8 mouse cellular contexts compared by ENCODE assay signal in the genomic region with DNA sequence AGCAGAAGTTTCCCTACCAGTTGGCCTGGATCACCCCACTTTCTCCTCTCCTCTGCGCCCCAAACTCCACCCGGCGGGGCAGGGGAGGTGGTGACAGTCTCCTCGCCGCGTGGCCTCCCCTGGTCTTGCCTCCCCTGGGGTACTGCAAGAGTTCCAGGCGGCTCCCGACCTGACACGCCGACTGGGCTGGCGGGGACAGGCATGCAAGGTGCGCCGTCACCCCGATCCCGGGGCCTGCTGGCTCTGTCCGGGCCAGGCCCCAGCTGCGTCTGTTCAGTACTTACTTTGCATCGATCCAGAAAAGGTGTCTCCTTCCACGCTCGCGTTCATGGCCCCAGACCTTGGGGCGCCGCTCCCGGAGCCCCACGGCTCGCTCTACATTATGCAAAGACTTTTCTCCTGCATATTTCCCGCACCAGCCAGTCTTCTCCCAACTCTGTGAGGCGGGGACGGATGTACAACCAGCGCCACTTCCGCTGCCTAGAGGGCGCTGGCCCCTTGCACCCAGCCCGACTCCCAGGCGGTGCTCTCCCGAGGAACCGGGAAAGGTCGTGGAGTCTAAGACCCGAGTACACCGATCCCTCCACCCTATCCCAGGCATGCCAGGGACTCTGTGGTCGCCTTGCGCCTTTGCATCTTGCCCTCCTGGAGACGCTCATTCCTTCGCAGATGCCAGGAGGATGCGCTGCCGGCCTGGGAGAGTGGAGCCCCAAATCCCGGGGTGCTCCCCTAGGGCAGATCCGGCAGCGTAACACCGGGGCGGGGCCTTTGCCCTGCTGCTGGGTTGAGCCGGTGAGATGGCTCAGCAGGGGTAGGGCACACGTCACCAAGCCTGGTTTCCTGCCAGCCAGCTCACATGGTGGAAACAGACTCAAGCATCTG. TPM values are rescaled to one million over a fixed set of nuclear protein-coding genes. Genes with fewer than 3 reads are reported as not detected.
DNase-seq lines count a peak whose midpoint lies in the region; ATAC-seq and TF ChIP-seq lines count a peak whose summit lies in the region.

A gene (minus strand): TSS at position 753 of the 882 bp plus-strand sequence.

- H3K4me3 ChIP-seq in forebrain, embryonic 12.5 days (replicated peaks) = peak within 1 kb of the TSS; percentile 80
- peak within 1 kb of the TSS; percentile 76 for H3K4me3 ChIP-seq in heart, postnatal 0 days (ENCODE audit: low read depth, low read length)
- peak within 1 kb of the TSS; percentile 76 for H3K4me3 ChIP-seq in liver, embryonic 16.5 days (ENCODE audit: low read depth, low read length)
- peak within 1 kb of the TSS; percentile 88 for H3K4me3 ChIP-seq in neural tube, embryonic 13.5 days
- peak within 1 kb of the TSS; percentile 78 for H3K4me3 ChIP-seq in testis, adult 2 months (ENCODE audit: control insufficient read depth, low read depth, low read length)

- peak within 1 kb of the TSS; percentile 98 for H3K4me2 ChIP-seq in forebrain, embryonic 12.5 days
- H3K4me2 ChIP-seq in heart, postnatal 0 days (ENCODE audit: low read depth, low read length) = peak within 1 kb of the TSS; percentile 88
- peak within 1 kb of the TSS; percentile 75 for H3K4me2 ChIP-seq in liver, embryonic 16.5 days (ENCODE audit: low read depth, low read length)
- H3K4me2 ChIP-seq in neural tube, embryonic 13.5 days = peak within 1 kb of the TSS; percentile 98

- H3K9ac ChIP-seq in forebrain, embryonic 12.5 days = peak within 1 kb of the TSS; percentile 93
- H3K9ac ChIP-seq in heart, postnatal 0 days (replicated peaks; ENCODE audit: low read depth, low read length) = peak within 1 kb of the TSS; percentile 90
- peak within 1 kb of the TSS; percentile 75 for H3K9ac ChIP-seq in liver, embryonic 16.5 days (ENCODE audit: low read depth, low read length)
- H3K9ac ChIP-seq in neural tube, embryonic 13.5 days = peak within 1 kb of the TSS; percentile 94

- TF ChIP-seq POLR2A in testis, adult 2 months (IDR thresholded peaks at IDR 0.05; ENCODE audit: control insufficient read depth, low read depth, low read length) = peak; percentile 65

- peak; percentile 55 for TF ChIP-seq CTCF in heart, postnatal 0 days (IDR thresholded peaks at IDR 0.05; ENCODE audit: low read depth)
- peak; percentile 39; the same call in 1 of the 2 replicates for TF ChIP-seq CTCF in testis, adult 2 months (IDR thresholded peaks at IDR 0.05; ENCODE audit: control insufficient read depth, insufficient read depth, insufficient replicate concordance, low read depth, low read length)

- H3K4me1 ChIP-seq in forebrain, embryonic 12.5 days = peaks cover 19% of the 10 kb centered on the region
- 0 out of 2 replicates have a peak, but pooled peaks cover 6% of the 10 kb centered on the region for H3K4me1 ChIP-seq in heart, postnatal 0 days (ENCODE audit: control insufficient read depth, insufficient read depth)
- H3K4me1 ChIP-seq in liver, embryonic 16.5 days (ENCODE audit: control insufficient read depth, low read depth, low read length) = peaks cover 15% of the 10 kb centered on the region
- peaks cover 35% of the 10 kb centered on the region for H3K4me1 ChIP-seq in neural tube, embryonic 13.5 days (replicated peaks)
- H3K4me1 ChIP-seq in testis, adult 2 months (ENCODE audit: control insufficient read depth, insufficient read depth, low read length) = peaks cover 8% of the 10 kb centered on the region

- no peaks in the 10 kb centered on the region for H3K27me3 ChIP-seq in forebrain, embryonic 12.5 days
- no peaks in the 10 kb centered on the region for H3K27me3 ChIP-seq in heart, postnatal 0 days (ENCODE audit: control insufficient read depth, insufficient read depth, low read length)
- no peaks in the 10 kb centered on the region for H3K27me3 ChIP-seq in liver, embryonic 16.5 days (ENCODE audit: control insufficient read depth, insufficient read depth, low read depth, low read length)
- H3K27me3 ChIP-seq in neural tube, embryonic 13.5 days = no peaks in the 10 kb centered on the region
- H3K27me3 ChIP-seq in testis, adult 2 months (ENCODE audit: control insufficient read depth, insufficient read depth, low read length) = no peaks in the 10 kb centered on the region

- peaks cover 16% of the 10 kb centered on the region for H3K36me3 ChIP-seq in forebrain, embryonic 12.5 days (replicated peaks)
- peaks cover 14% of the 10 kb centered on the region for H3K36me3 ChIP-seq in heart, postnatal 0 days (replicated peaks; ENCODE audit: control insufficient read depth, insufficient read depth, low read length)
- H3K36me3 ChIP-seq in liver, embryonic 16.5 days (ENCODE audit: control insufficient read depth, insufficient read depth) = no peaks in the 10 kb centered on the region
- H3K36me3 ChIP-seq in neural tube, embryonic 13.5 days = peaks cover 15% of the 10 kb centered on the region
- no peaks in the 10 kb centered on the region for H3K36me3 ChIP-seq in testis, adult 2 months (ENCODE audit: control insufficient read depth, insufficient read depth, low read length)

- H3K27ac ChIP-seq in forebrain, embryonic 12.5 days = peak within 1 kb of the TSS; percentile 76
- H3K27ac ChIP-seq in heart, postnatal 0 days (ENCODE audit: low read depth) = peak within 1 kb of the TSS; percentile 92
- peak within 1 kb of the TSS; percentile 70 for H3K27ac ChIP-seq in liver, embryonic 16.5 days (ENCODE audit: low read length)
- H3K27ac ChIP-seq in neural tube, embryonic 13.5 days (replicated peaks) = peak within 1 kb of the TSS; percentile 87
- H3K27ac ChIP-seq in testis, adult 2 months (ENCODE audit: control insufficient read depth, insufficient read depth, low read depth, low read length) = peak within 1 kb of the TSS; percentile 71; the same call in 1 of the 2 replicates

- WGBS in forebrain, embryonic 12.5 days = under 1% methylated on average over 52 of the region's 52 CpGs
- under 1% methylated on average over 52 of the region's 52 CpGs for WGBS in heart, postnatal 0 days
- under 1% methylated on average over 52 of the region's 52 CpGs for WGBS in liver, embryonic 16.5 days (ENCODE audit: insufficient replicate concordance)
- under 1% methylated on average over 52 of the region's 52 CpGs for WGBS in neural tube, embryonic 13.5 days

- no peaks in the 10 kb centered on the region for H3K9me3 ChIP-seq in forebrain, embryonic 12.5 days
- H3K9me3 ChIP-seq in heart, postnatal 0 days (replicated peaks; ENCODE audit: control insufficient read depth, low read length) = no peaks in the 10 kb centered on the region
- H3K9me3 ChIP-seq in liver, embryonic 16.5 days (replicated peaks; ENCODE audit: control insufficient read depth, low read length) = no peaks in the 10 kb centered on the region
- H3K9me3 ChIP-seq in neural tube, embryonic 13.5 days = no peaks in the 10 kb centered on the region

- peak; percentile 90 for ATAC-seq in forebrain, embryonic 12.5 days (ENCODE audit: low FRiP score)
- ATAC-seq in heart, postnatal 0 days (ENCODE audit: insufficient read depth, low read depth) = peak; percentile 93
- ATAC-seq in liver, embryonic 16.5 days (ENCODE audit: low read depth) = peak; percentile 89
- ATAC-seq in neural tube, embryonic 13.5 days (ENCODE audit: low read depth) = peak; percentile 88

- DNase-seq in CD8-positive naive resting alpha-beta T cell, adult 2 months (ENCODE audit: low read depth in 2 of 2, low spot score in 2 of 2) = peak; percentile 82 to 88
- peak; percentile 76 for DNase-seq in c-Kit-positive CD71-positive TER-119-negative erythroid progenitor cells, embryonic 14.5 days (ENCODE audit: low read depth)
- DNase-seq in heart, postnatal 0 days (ENCODE audit: low spot score) = peak; percentile 83
- peak; percentile 83 to 90 for DNase-seq in kidney, postnatal 4 days

- TF ChIP-seq EP300 in heart, postnatal 0 days (IDR thresholded peaks at IDR 0.05; ENCODE audit: low read depth) = no peak

RNA-seq across cellular contexts. Expression of the gene that starts here (rescaled TPM):
- polyA plus RNA-seq in forebrain, embryonic 12.5 days (2016; fragmentation: Nextera tagmentation; extraction: Ambion mirVana) = 35.5 and 38.0 TPM in 2 replicates
- total RNA-seq in heart, postnatal 0 days (2014; rRNA removed; ENCODE audit: low replicate concordance) = 15.4 and 19.9 TPM in 2 replicates
- polyA plus RNA-seq in heart, postnatal 0 days (2015; fragmentation: Nextera tagmentation; extraction: Ambion mirVana) = 10.0 and 10.9 TPM in 2 replicates
- 7.8 and 8.2 TPM in 2 replicates for polyA plus RNA-seq in liver, embryonic 16.5 days (2015; fragmentation: Nextera tagmentation; extraction: Ambion mirVana)
- polyA plus RNA-seq in neural tube, embryonic 13.5 days (2015; fragmentation: Nextera tagmentation; extraction: Ambion mirVana) = 23.9 and 25.1 TPM in 2 replicates
- polyA plus RNA-seq in testis, adult 2 months (2012; rRNA removed) = 3.1 and 3.4 TPM in 2 replicates

Comparison
In these comparisons a context has a peak if more than half of its experiments do, and no peak if none do; other contexts are left out.
1. Peak in every context shown above with its lines: DNase-seq, ATAC-seq, H3K4me3 ChIP-seq and H3K27ac ChIP-seq.